Mouse (Mus musculus): ENCODE measurements around the gene Ovol1. TPM values are rescaled to one million over a fixed set of nuclear protein-coding genes. Genes with fewer than 3 reads are reported as not detected.

The Ovol1 gene
- polyA plus RNA-seq, 1 experiment from 2014 or later, result not detected

GRCm38 (mm10) chr19:5567180-5567533 lies 6.7 kb upstream of the Ovol1 start:
- Histone ChIP-seq H3K4me1 (peaks cover 41% of the 10 kb centered on the region), H3K27me3 (replicated peaks) (peaks cover 55% of the 10 kb centered on the region), H3K9ac (peak overlapping the region; percentile 83), H3K4me2 (peak overlapping the region; percentile 98), H3K36me3 (peaks cover 24% of the 10 kb centered on the region), H3K27ac (peak overlapping the region; percentile 93), H3K9me3 (replicated peaks) (no peaks in the 10 kb centered on the region), H3K4me3 (peak overlapping the region; percentile 81)
- peak; percentile 47 for ATAC-seq
- 3% methylated on average over 26 of the region's 26 CpGs for WGBS (ENCODE audit: insufficient replicate concordance)

GRCm38 (mm10) chr19:5566316-5566715 lies 5.9 kb upstream of the Ovol1 start:
- H3K36me3 ChIP-seq, result peaks cover 24% of the 10 kb centered on the region
- H3K27me3 ChIP-seq (replicated peaks), result peaks cover 64% of the 10 kb centered on the region
- 0 out of 2 replicates have a peak overlapping the region, but pooled peaks have one; percentile 83 for H3K9ac ChIP-seq
- no peak overlapping the region for H3K27ac ChIP-seq
- H3K9me3 ChIP-seq (replicated peaks), result no peaks in the 10 kb centered on the region
- ATAC-seq, result no peak
- 47% methylated on average over 5 of the region's 5 CpGs for WGBS (ENCODE audit: insufficient replicate concordance)
- peaks cover 38% of the 10 kb centered on the region for H3K4me1 ChIP-seq
- H3K4me3 ChIP-seq, result 0 out of 2 replicates have a peak overlapping the region, but pooled peaks have one; percentile 81
- H3K4me2 ChIP-seq, result peak overlapping the region; percentile 98

GRCm38 (mm10) chr19:5562776-5563175 lies 2.3 kb upstream of the Ovol1 start:
- Histone ChIP-seq H3K4me2 (no peak overlapping the region), H3K36me3 (no peaks in the 10 kb centered on the region), H3K9ac (no peak overlapping the region), H3K27ac (no peak overlapping the region), H3K27me3 (replicated peaks) (peaks cover 93% of the 10 kb centered on the region), H3K9me3 (replicated peaks) (no peaks in the 10 kb centered on the region), H3K4me1 (peaks cover 34% of the 10 kb centered on the region), H3K4me3 (no peak overlapping the region)
- 75% methylated on average over 10 of the region's 10 CpGs for WGBS (ENCODE audit: insufficient replicate concordance)
- ATAC-seq, result no peak

GRCm38 (mm10) chr19:5561886-5562285 lies 1.4 kb upstream of the Ovol1 start:
- H3K4me1 ChIP-seq, result peaks cover 29% of the 10 kb centered on the region
- no peaks in the 10 kb centered on the region for H3K9me3 ChIP-seq (replicated peaks)
- H3K9ac ChIP-seq, result no peak overlapping the region
- no peaks in the 10 kb centered on the region for H3K36me3 ChIP-seq
- no peak overlapping the region for H3K4me3 ChIP-seq
- no peak for ATAC-seq
- 41% methylated on average over 3 of the region's 3 CpGs for WGBS (ENCODE audit: insufficient replicate concordance)
- H3K27me3 ChIP-seq (replicated peaks), result peaks cover 100% of the 10 kb centered on the region
- H3K27ac ChIP-seq, result no peak overlapping the region
- no peak overlapping the region for H3K4me2 ChIP-seq

GRCm38 (mm10) chr19:5561252-5561790 lies 875 bp upstream of the Ovol1 start:
- Histone ChIP-seq H3K4me3 (peak overlapping the region; percentile 38; the same call in 1 of the 2 replicates), H3K4me1 (peaks cover 23% of the 10 kb centered on the region), H3K4me2 (peak overlapping the region; percentile 57), H3K36me3 (no peaks in the 10 kb centered on the region), H3K27ac (no peak overlapping the region), H3K9me3 (replicated peaks) (no peaks in the 10 kb centered on the region), H3K27me3 (replicated peaks) (peaks cover 100% of the 10 kb centered on the region), H3K9ac (no peak overlapping the region)
- ATAC-seq, result no peak
- 20% methylated on average over 10 of the region's 10 CpGs for WGBS (ENCODE audit: insufficient replicate concordance)

- Histone ChIP-seq H3K4me1 (peaks cover 21% of the 10 kb centered on the region), H3K4me3 (peak overlapping the region; percentile 38), H3K36me3 (no peaks in the 10 kb centered on the region), H3K4me2 (peak overlapping the region; percentile 57), H3K9ac (no peak overlapping the region), H3K27ac (no peak overlapping the region), H3K9me3 (replicated peaks) (no peaks in the 10 kb centered on the region), H3K27me3 (replicated peaks) (peaks cover 99% of the 10 kb centered on the region)
- WGBS (ENCODE audit: insufficient replicate concordance), result 2% methylated on average over 69 of the region's 69 CpGs
- no peak for ATAC-seq
Observed at GRCm38 (mm10) chr19:5559631-5560456, 602 bp downstream of the Ovol1 start.

GRCm38 (mm10) chr19:5559229-5559628 lies 1.2 kb downstream of the Ovol1 start:
- Histone ChIP-seq H3K4me3 (0 out of 2 replicates have a peak overlapping the region, but pooled peaks have one; percentile 38), H3K4me1 (peaks cover 21% of the 10 kb centered on the region), H3K36me3 (no peaks in the 10 kb centered on the region), H3K27me3 (replicated peaks) (peaks cover 97% of the 10 kb centered on the region), H3K9ac (no peak overlapping the region), H3K9me3 (replicated peaks) (no peaks in the 10 kb centered on the region), H3K4me2 (no peak overlapping the region), H3K27ac (no peak overlapping the region)
- WGBS (ENCODE audit: insufficient replicate concordance), result 23% methylated on average over 8 of the region's 8 CpGs
- no peak for ATAC-seq

- 58% methylated on average over 8 of the region's 8 CpGs for WGBS (ENCODE audit: insufficient replicate concordance)
- ATAC-seq, result no peak
- Histone ChIP-seq H3K36me3 (no peaks in the 10 kb centered on the region), H3K27me3 (replicated peaks) (peaks cover 97% of the 10 kb centered on the region), H3K9me3 (replicated peaks) (no peaks in the 10 kb centered on the region), H3K4me3 (no peak overlapping the region), H3K9ac (no peak overlapping the region), H3K4me2 (no peak overlapping the region), H3K27ac (no peak overlapping the region), H3K4me1 (peaks cover 21% of the 10 kb centered on the region)
Observed at GRCm38 (mm10) chr19:5558770-5559169, 1.7 kb downstream of the Ovol1 start.

GRCm38 (mm10) chr19:5558169-5558568 lies 2.3 kb downstream of the Ovol1 start:
- Histone ChIP-seq H3K9ac (no peak overlapping the region), H3K27ac (no peak overlapping the region), H3K4me2 (no peak overlapping the region), H3K4me1 (peaks cover 21% of the 10 kb centered on the region), H3K9me3 (replicated peaks) (no peaks in the 10 kb centered on the region), H3K27me3 (replicated peaks) (peaks cover 97% of the 10 kb centered on the region), H3K4me3 (no peak overlapping the region), H3K36me3 (no peaks in the 10 kb centered on the region)
- no peak for ATAC-seq
- WGBS (ENCODE audit: insufficient replicate concordance), result 58% methylated on average over 7 of the region's 7 CpGs

- ATAC-seq, result no peak
- Histone ChIP-seq H3K9ac (no peak overlapping the region), H3K4me2 (no peak overlapping the region), H3K4me3 (no peak overlapping the region), H3K27ac (no peak overlapping the region), H3K4me1 (peaks cover 2% of the 10 kb centered on the region; the same call in 1 of the 2 replicates), H3K36me3 (no peaks in the 10 kb centered on the region), H3K9me3 (replicated peaks) (no peaks in the 10 kb centered on the region), H3K27me3 (replicated peaks) (peaks cover 80% of the 10 kb centered on the region)
- WGBS (ENCODE audit: insufficient replicate concordance), result 82% methylated on average over 14 of the region's 14 CpGs
Observed at GRCm38 (mm10) chr19:5554212-5554611, 6.2 kb downstream of the Ovol1 start.

- Histone ChIP-seq H3K4me3 (no peak overlapping the region), H3K4me1 (no peaks in the 10 kb centered on the region), H3K36me3 (no peaks in the 10 kb centered on the region), H3K27me3 (replicated peaks) (peaks cover 76% of the 10 kb centered on the region), H3K9me3 (replicated peaks) (no peaks in the 10 kb centered on the region), H3K27ac (no peak overlapping the region), H3K9ac (no peak overlapping the region), H3K4me2 (no peak overlapping the region)
- ATAC-seq, result no peak
- 60% methylated on average over 8 of the region's 8 CpGs for WGBS (ENCODE audit: insufficient replicate concordance)
Observed at GRCm38 (mm10) chr19:5553802-5554201, 6.6 kb downstream of the Ovol1 start.

- Histone ChIP-seq H3K9ac (no peak overlapping the region), H3K27me3 (replicated peaks) (peaks cover 17% of the 10 kb centered on the region; the same call in 1 of the 2 replicates), H3K36me3 (no peaks in the 10 kb centered on the region), H3K9me3 (replicated peaks) (no peaks in the 10 kb centered on the region), H3K4me3 (no peak overlapping the region), H3K27ac (no peak overlapping the region), H3K4me2 (no peak overlapping the region), H3K4me1 (no peaks in the 10 kb centered on the region)
- WGBS (ENCODE audit: insufficient replicate concordance), result 66% methylated on average over 4 of the region's 4 CpGs
- ATAC-seq, result no peak
Observed at GRCm38 (mm10) chr19:5547471-5548056, 12.9 kb downstream of the Ovol1 start.
